13 mouse cellular contexts compared by ENCODE assay signal in the genomic region with DNA sequence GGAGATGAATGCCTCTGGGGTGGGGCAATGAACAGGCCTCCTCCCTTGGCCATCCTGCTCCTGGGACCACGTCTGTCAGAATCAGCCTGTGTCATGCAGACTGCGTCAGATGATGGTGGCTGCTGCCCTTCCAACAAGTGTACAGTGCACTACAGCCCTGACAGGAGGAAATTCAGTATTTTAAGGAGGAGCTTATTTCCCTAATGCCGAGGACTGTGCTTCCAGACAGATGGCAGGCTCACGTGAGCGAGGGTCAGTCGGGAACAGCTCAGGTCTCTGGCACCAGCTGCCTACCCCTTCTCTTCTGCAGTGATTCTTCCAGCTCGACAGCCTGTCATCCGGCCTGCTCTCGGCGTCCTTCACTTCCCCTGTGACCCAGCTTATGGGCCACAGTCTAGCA.
DNase-seq lines count a peak whose midpoint lies in the region; ATAC-seq lines count a peak whose summit lies in the region.
"Had no signal": no experiment of that assay in that cellular context is flagged by ENCODE, and none has a peak within 500 bp of the region (broad histone marks: within the 10 kb centered on the region; RNA-seq: fewer than 3 reads in every experiment).

No protein-coding gene starts in this region.

- H3K9ac ChIP-seq in kidney, embryonic 14.5 days (ENCODE audit: low read depth, low read length): no peak overlapping the region
- H3K9ac ChIP-seq in forebrain, embryonic 14.5 days (ENCODE audit: low read length): no peak overlapping the region
- H3K9ac ChIP-seq: embryonic facial prominence, embryonic 13.5 days had no signal

- no peaks in the 10 kb centered on the region for H3K4me1 ChIP-seq in kidney, embryonic 14.5 days (ENCODE audit: control insufficient read depth, insufficient read depth, low read length)
- peaks cover 3% of the 10 kb centered on the region; the same call in 1 of the 2 replicates for H3K4me1 ChIP-seq in forebrain, embryonic 14.5 days (ENCODE audit: control insufficient read depth, insufficient read depth, low read length)
- H3K4me1 ChIP-seq in midbrain, embryonic 10.5 days: peaks cover 23% of the 10 kb centered on the region

- H3K27me3 ChIP-seq in kidney, embryonic 14.5 days (ENCODE audit: control insufficient read depth, insufficient read depth, low read length): no peaks in the 10 kb centered on the region
- no peaks in the 10 kb centered on the region for H3K27me3 ChIP-seq in forebrain, embryonic 14.5 days (replicated peaks; ENCODE audit: control insufficient read depth, insufficient read depth, low read length)
- no peaks in the 10 kb centered on the region for H3K27me3 ChIP-seq in midbrain, embryonic 10.5 days (ENCODE audit: low read depth, poor library complexity, severe bottlenecking)
- H3K27me3 ChIP-seq: embryonic facial prominence, embryonic 13.5 days had no signal

- DNase-seq in kidney, postnatal 14 days: no peak
- DNase-seq in forebrain, embryonic 14.5 days (ENCODE audit: low spot score): no peak
- DNase-seq in midbrain, embryonic 10.5 days (ENCODE audit: low spot score): peak; percentile 18
- peak; percentile 49 for DNase-seq in retina, postnatal 7 days (ENCODE audit: low read depth, low spot score)
- DNase-seq in urinary bladder, adult 18-20 months (ENCODE audit: low spot score in 2 of 2): no peak
- DNase-seq in heart, postnatal 4 days: no peak
- no peak for DNase-seq in layer of hippocampus, adult 11-12 months (ENCODE audit: low spot score)
- DNase-seq: kidney, adult 8-10 months; lung, adult 18-20 months had no signal

- 57% methylated on average over 10 of the region's 10 CpGs for WGBS in kidney, embryonic 14.5 days
- WGBS in forebrain, embryonic 14.5 days: 43% methylated on average over 10 of the region's 10 CpGs
- WGBS in midbrain, embryonic 10.5 days: 70% methylated on average over 10 of the region's 10 CpGs

- H3K36me3 ChIP-seq in kidney, embryonic 14.5 days (ENCODE audit: control insufficient read depth, insufficient read depth, low read length): no peaks in the 10 kb centered on the region
- no peaks in the 10 kb centered on the region for H3K36me3 ChIP-seq in forebrain, embryonic 14.5 days (ENCODE audit: control insufficient read depth, insufficient read depth, low read length)
- 0 out of 2 replicates have a peak, but pooled peaks cover 4% of the 10 kb centered on the region for H3K36me3 ChIP-seq in midbrain, embryonic 10.5 days

- no peak overlapping the region for H3K4me2 ChIP-seq in kidney, embryonic 14.5 days (replicated peaks; ENCODE audit: low read depth, low read length)
- H3K4me2 ChIP-seq in forebrain, embryonic 14.5 days (ENCODE audit: low read length): no peak overlapping the region
- H3K4me2 ChIP-seq: embryonic facial prominence, embryonic 13.5 days had no signal

- no peak overlapping the region for H3K4me3 ChIP-seq in kidney, embryonic 14.5 days (ENCODE audit: low read length)
- H3K4me3 ChIP-seq in forebrain, embryonic 14.5 days (ENCODE audit: low read depth, low read length): no peak overlapping the region
- no peak overlapping the region for H3K4me3 ChIP-seq in midbrain, embryonic 10.5 days
- H3K4me3 ChIP-seq: embryonic facial prominence, embryonic 13.5 days; left cerebral cortex, adult 2 months had no signal

- no peaks in the 10 kb centered on the region for H3K9me3 ChIP-seq in kidney, embryonic 14.5 days (ENCODE audit: control insufficient read depth, low read length)
- H3K9me3 ChIP-seq in forebrain, embryonic 14.5 days (replicated peaks; ENCODE audit: control insufficient read depth, low read length): no peaks in the 10 kb centered on the region
- H3K9me3 ChIP-seq in midbrain, embryonic 10.5 days (replicated peaks): no peaks in the 10 kb centered on the region
- H3K9me3 ChIP-seq: embryonic facial prominence, embryonic 13.5 days had no signal

- H3K27ac ChIP-seq in kidney, embryonic 14.5 days (ENCODE audit: low read depth, low read length): no peak overlapping the region
- H3K27ac ChIP-seq in forebrain, embryonic 14.5 days (ENCODE audit: low read depth, low read length): no peak overlapping the region
- peak overlapping the region; percentile 49 for H3K27ac ChIP-seq in midbrain, embryonic 10.5 days (replicated peaks)
- H3K27ac ChIP-seq: left cerebral cortex, adult 2 months had no signal

- ATAC-seq in kidney, embryonic 14.5 days (ENCODE audit: low FRiP score, low TSS enrichment): 0 out of 2 replicates have a peak, but pooled peaks have one; percentile 35
- peak; percentile 70 for ATAC-seq in forebrain, embryonic 14.5 days
- ATAC-seq: CD4-positive, CD25-positive, alpha-beta regulatory T cell, adult 4 months had no signal

Comparison
In these comparisons a context has a peak if more than half of its experiments do, and no peak if none do; other contexts are left out.
1. DNase-seq: peak in midbrain, embryonic 10.5 days (single experiment) and retina, postnatal 7 days (single experiment); none in kidney, postnatal 14 days (single experiment), forebrain, embryonic 14.5 days (single experiment), urinary bladder, adult 18-20 months (0 of 2), heart, postnatal 4 days (single experiment) and layer of hippocampus, adult 11-12 months (single experiment).